Comparison of ENCODE assay signal across 9 mouse cellular contexts in genomic region chr1:33271437-33272145, GRCm38 (mm10).
DNase-seq lines count a peak whose midpoint lies in the region; ATAC-seq lines count a peak whose summit lies in the region.
"Had no signal": no experiment of that assay in that cellular context is flagged by ENCODE, and none has a peak within 500 bp of the region (broad histone marks: within the 10 kb centered on the region; RNA-seq: fewer than 3 reads in every experiment).

No protein-coding gene starts in this region.

- ATAC-seq in limb, embryonic 12.5 days (ENCODE audit: insufficient number of reproducible peaks, insufficient read depth, low FRiP score, low TSS enrichment, low read depth), result no peak
- peak; percentile 95 for ATAC-seq in frontal cortex, adult (ENCODE audit: low TSS enrichment)
- peak; percentile 63; the same call in 1 of the 2 replicates for ATAC-seq in midbrain, embryonic 15.5 days (replicated peaks)
- ATAC-seq: Patski had no signal

- DNase-seq in limb, embryonic 10.5 days (ENCODE audit: low spot score), result no peak
- DNase-seq in layer of hippocampus, adult 9-10 months (ENCODE audit: low spot score), result peak; percentile 37
- DNase-seq in cerebellum, adult 8-10 months, result no peak
- DNase-seq in thymus, postnatal 25 days, result no peak
- DNase-seq in Muller cell, postnatal 12 days (ENCODE audit: inconsistent ontology term), result no peak

- H3K36me3 ChIP-seq in limb, embryonic 12.5 days, result no peaks in the 10 kb centered on the region
- no peaks in the 10 kb centered on the region for H3K36me3 ChIP-seq in limb, embryonic 10.5 days
- no peaks in the 10 kb centered on the region for H3K36me3 ChIP-seq in midbrain, embryonic 15.5 days (replicated peaks)

- H3K4me2 ChIP-seq in limb, embryonic 12.5 days, result 0 out of 2 replicates have a peak overlapping the region, but pooled peaks have one; percentile 6
- peak overlapping the region; percentile 36 for H3K4me2 ChIP-seq in midbrain, embryonic 15.5 days

- no peaks in the 10 kb centered on the region for H3K27me3 ChIP-seq in limb, embryonic 12.5 days
- H3K27me3 ChIP-seq in limb, embryonic 10.5 days (ENCODE audit: low read depth, poor library complexity, severe bottlenecking), result no peaks in the 10 kb centered on the region
- H3K27me3 ChIP-seq in midbrain, embryonic 15.5 days (replicated peaks), result no peaks in the 10 kb centered on the region

- no peaks in the 10 kb centered on the region for H3K9me3 ChIP-seq in limb, embryonic 12.5 days
- no peaks in the 10 kb centered on the region for H3K9me3 ChIP-seq in limb, embryonic 10.5 days (replicated peaks)
- H3K9me3 ChIP-seq in midbrain, embryonic 15.5 days, result no peaks in the 10 kb centered on the region

- H3K4me3 ChIP-seq in limb, embryonic 12.5 days (replicated peaks), result no peak overlapping the region
- H3K4me3 ChIP-seq in limb, embryonic 10.5 days, result no peak overlapping the region
- H3K4me3 ChIP-seq in midbrain, embryonic 15.5 days, result peak overlapping the region; percentile 15

- no peak overlapping the region for H3K27ac ChIP-seq in limb, embryonic 12.5 days
- no peak overlapping the region for H3K27ac ChIP-seq in limb, embryonic 10.5 days
- H3K27ac ChIP-seq in midbrain, embryonic 15.5 days, result 0 out of 2 replicates have a peak overlapping the region, but pooled peaks have one; percentile 38

- no peaks in the 10 kb centered on the region for H3K4me1 ChIP-seq in limb, embryonic 12.5 days (replicated peaks)
- H3K4me1 ChIP-seq in limb, embryonic 10.5 days, result no peaks in the 10 kb centered on the region
- H3K4me1 ChIP-seq in midbrain, embryonic 15.5 days, result peaks cover 3% of the 10 kb centered on the region; the same call in 1 of the 2 replicates

- WGBS in limb, embryonic 12.5 days, result 63% methylated on average over 12 of the region's 12 CpGs
- 67% methylated on average over 12 of the region's 12 CpGs for WGBS in limb, embryonic 10.5 days
- 53% methylated on average over 12 of the region's 12 CpGs for WGBS in midbrain, embryonic 15.5 days

- H3K9ac ChIP-seq in limb, embryonic 12.5 days (replicated peaks), result no peak overlapping the region
- no peak overlapping the region for H3K9ac ChIP-seq in midbrain, embryonic 15.5 days
